Mouse (Mus musculus): ENCODE measurements around the gene Ppp1ca.

DNA sequence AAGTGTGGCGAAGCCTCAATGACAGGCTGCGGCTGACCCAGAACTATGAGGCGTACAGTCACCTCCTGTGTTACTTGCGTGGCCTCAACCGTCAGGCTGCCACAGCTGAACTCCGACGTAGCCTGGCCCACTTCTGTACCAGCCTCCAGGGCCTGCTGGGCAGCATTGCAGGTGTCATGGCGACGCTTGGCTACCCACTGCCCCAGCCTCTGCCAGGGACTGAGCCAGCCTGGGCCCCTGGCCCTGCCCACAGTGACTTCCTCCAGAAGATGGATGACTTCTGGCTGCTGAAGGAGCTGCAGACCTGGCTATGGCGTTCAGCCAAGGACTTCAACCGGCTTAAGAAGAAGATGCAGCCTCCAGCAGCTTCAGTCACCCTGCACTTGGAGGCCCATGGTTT, 30.3 kb downstream of the Ppp1ca start:
- TF ChIP-seq CTCF (IDR thresholded peaks at IDR 0.05) (no peak), EP300 (IDR thresholded peaks at IDR 0.05; ENCODE audit: insufficient read depth, low read depth, low read length) (no peak)

All from heart, adult 2 months (tissue).